Mouse (Mus musculus) G1E (cell line): ENCODE results near the gene Cd151. TPM values are rescaled to one million over a fixed set of nuclear protein-coding genes. Genes with fewer than 3 reads are reported as not detected.

Source experiments
- ATAC-seq: 2 replicates; pipeline ENCODE4 v1.8.0; 2016; ENCODE audit warnings: mild to moderate bottlenecking; ENCODE audit not compliant: insufficient number of reproducible peaks, poor library complexity, low FRiP score, severe bottlenecking; ENCODE audit errors: extremely low read depth
- DNase-seq: peaks from one replicate; pipeline ENCODE4 v3.0.0; 2012; ENCODE audit warnings: low spot score
- H3K27me3 ChIP-seq: 2 replicates; pipeline ENCODE4 v1.6.1; 2012; ENCODE audit warnings: mild to moderate bottlenecking, low read length, inconsistent platforms; ENCODE audit not compliant: insufficient read depth
- H3K36me3 ChIP-seq: replicated peaks from 2 replicates; pipeline ENCODE3; 2012; ENCODE audit warnings: mild to moderate bottlenecking, inconsistent platforms
- H3K4me1 ChIP-seq: 2 replicates; pipeline ENCODE4 v1.6.1; 2012; ENCODE audit warnings: low read depth, low read length, inconsistent platforms, mixed read lengths; ENCODE audit not compliant: insufficient read depth
- H3K4me3 ChIP-seq: 2 replicates; pipeline ENCODE4 v1.5.1; 2012; ENCODE audit warnings: low read depth, mild to moderate bottlenecking, inconsistent platforms, low read length, moderate library complexity, mixed read lengths
- H3K9me3 ChIP-seq: replicated peaks from 2 replicates; pipeline ENCODE4 v1.6.1; 2012; ENCODE audit warnings: inconsistent platforms
- CTCF ChIP-seq: IDR thresholded peaks from 2 replicates; pipeline ENCODE4 v1.5.1; 2012; ENCODE audit warnings: low read depth, low read length, inconsistent platforms, mixed read lengths
- GATA1 ChIP-seq: IDR thresholded peaks from 2 replicates; pipeline ENCODE4 v1.6.1; 2012; ENCODE audit warnings: borderline replicate concordance, low read length, inconsistent platforms, mixed read lengths
- GATA2 ChIP-seq: IDR thresholded peaks from 2 replicates; pipeline ENCODE4 v1.6.1; 2012; ENCODE audit warnings: low read depth, low read length, inconsistent platforms, borderline replicate concordance
- POLR2AphosphoS5 ChIP-seq: IDR thresholded peaks from 2 replicates; pipeline ENCODE4 v1.6.1; 2012; ENCODE audit warnings: low read depth, low read length, inconsistent platforms; ENCODE audit not compliant: insufficient replicate concordance
- TAL1 ChIP-seq: conservative IDR thresholded peaks from 2 replicates; pipeline ENCODE4 v1.6.1; 2012; ENCODE audit warnings: low read depth, low read length, inconsistent platforms, mixed read lengths
- polyA plus RNA-seq: library from polyadenylated mRNA; stranded (reverse); fragments of >175 nt; gene quantifications from 2 replicates; pipeline ENCODE4 v1.2.3, GENCODE M21; 2012
- total RNA-seq, 2 experiments: library from RNA; stranded (forward) in 1 of 2; stranded (reverse) in 1 of 2; fragments of 200-1000 nt in 1 of 2; fragments of >200 nt in 1 of 2; fragmentation: Nextera tagmentation in 1 of 2; gene quantifications; 2 replicates each; pipeline ENCODE4 v1.2.3; 2014 to 2017

Gene Cd151
- total and polyA plus RNA-seq, 3 experiments, result 13.3 to 24.3 (median 13.8) TPM

DNA sequence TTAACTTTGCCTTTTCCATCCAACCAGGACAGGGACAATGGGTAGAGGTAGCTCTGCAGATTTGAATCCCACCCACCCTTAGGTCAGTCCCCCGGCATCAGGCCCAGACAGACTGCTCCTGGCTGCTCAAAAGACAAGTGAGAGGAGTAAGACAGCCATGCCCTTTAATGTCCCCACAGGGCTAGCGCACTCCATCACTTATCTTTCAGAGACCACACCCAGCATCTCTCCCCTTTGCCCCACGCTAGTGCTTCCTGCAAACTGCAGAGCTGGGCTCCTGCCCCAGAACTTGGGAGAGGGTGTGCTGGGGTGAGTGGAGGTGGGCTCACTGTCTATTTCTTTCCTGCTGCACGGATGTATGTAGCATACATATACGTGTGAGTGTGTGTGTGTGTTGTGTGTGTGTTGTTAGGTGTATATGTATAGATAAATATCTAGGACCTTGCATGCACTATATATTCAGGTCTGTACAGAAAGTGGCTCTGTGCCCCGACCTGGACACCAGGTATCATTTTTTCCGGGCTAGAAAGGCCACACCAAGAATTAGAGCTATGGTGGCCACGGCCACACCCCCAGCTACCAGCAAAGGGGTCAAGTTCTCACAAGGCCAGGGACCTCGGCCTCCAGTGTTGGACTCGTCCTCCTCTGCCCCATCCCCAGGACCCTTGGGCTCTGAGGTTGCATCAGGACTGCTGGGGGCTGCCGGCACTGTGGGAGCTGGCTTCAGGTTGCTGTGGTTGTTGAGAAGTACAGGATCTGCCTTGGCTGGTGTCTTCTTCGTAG lies 40.1 kb upstream of the Cd151 start:
- Histone ChIP-seq H3K4me3 (no peak overlapping the region), H3K4me1 (peaks cover 48% of the 10 kb centered on the region), H3K36me3 (peaks cover 29% of the 10 kb centered on the region), H3K9me3 (no peaks in the 10 kb centered on the region), H3K27me3 (peaks cover 46% of the 10 kb centered on the region)
- no peak for TF ChIP-seq GATA2
- no peak for TF ChIP-seq CTCF
- no peak for TF ChIP-seq TAL1
- no peak for TF ChIP-seq POLR2AphosphoS5
- TF ChIP-seq GATA1, result no peak
- ATAC-seq (no peak), DNase-seq (no peak)

DNA sequence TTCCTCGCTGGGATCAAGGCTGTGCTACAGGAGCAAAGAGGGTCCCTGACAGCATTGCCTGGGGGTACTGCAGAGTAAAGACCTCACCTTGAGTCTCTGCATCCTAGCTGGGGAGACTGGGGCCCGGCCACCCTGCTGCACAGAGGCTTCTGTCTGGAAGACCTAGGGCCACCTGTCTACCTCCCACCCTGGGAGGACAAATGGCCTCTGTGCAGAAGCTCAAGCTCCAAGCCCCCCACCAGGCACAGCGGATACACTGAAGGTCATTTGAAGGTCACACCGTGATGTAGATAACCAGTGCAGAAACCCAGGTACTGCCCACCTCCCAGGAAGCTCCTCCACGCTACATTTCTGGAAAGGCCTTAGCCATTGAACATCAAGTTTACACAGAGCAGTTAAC lies 38.5 kb upstream of the Cd151 start:
- H3K4me1 ChIP-seq, result peaks cover 64% of the 10 kb centered on the region
- H3K9me3 ChIP-seq, result no peaks in the 10 kb centered on the region
- H3K4me3 ChIP-seq, result no peak overlapping the region
- H3K36me3 ChIP-seq, result peaks cover 45% of the 10 kb centered on the region
- peaks cover 34% of the 10 kb centered on the region for H3K27me3 ChIP-seq
- DNase-seq (no peak), ATAC-seq (no peak)
- no peak for TF ChIP-seq GATA2
- no peak for TF ChIP-seq CTCF
- no peak for TF ChIP-seq POLR2AphosphoS5
- TF ChIP-seq TAL1, result no peak
- TF ChIP-seq GATA1, result no peak

DNA sequence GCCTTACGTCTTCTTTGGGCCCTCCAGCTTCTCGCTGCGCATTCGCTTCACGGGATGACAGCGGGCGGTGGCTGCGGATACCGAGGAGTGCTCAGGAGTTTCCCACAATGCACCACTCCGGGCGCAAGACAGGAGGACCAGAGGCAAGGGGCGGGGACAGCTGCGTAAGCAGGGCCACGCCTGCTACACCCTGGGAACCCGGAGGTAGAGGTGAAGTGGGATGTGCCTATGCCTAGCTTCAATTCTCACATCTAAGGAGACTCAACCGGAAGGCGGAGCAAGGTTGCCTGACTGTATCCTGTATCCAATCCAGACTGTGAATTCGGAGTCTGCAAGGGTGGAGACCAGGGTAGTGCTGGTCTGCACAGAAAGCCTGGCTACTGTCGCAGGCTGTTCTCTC lies 37.9 kb upstream of the Cd151 start, which contains the start of gene Cend1:
Cend1 (minus strand) TSS at position 182 of the 400 bp plus-strand sequence.
- peaks cover 68% of the 10 kb centered on the region for H3K4me1 ChIP-seq
- no peak for ATAC-seq

GRCm38 (mm10) chr7:141429840-141430584 lies 37.2 kb upstream of the Cd151 start:
- H3K4me3 ChIP-seq, result no peak overlapping the region
- DNase-seq (no peak), ATAC-seq (no peak)
- H3K27me3 ChIP-seq, result peaks cover 30% of the 10 kb centered on the region
- H3K36me3 ChIP-seq, result peaks cover 53% of the 10 kb centered on the region
- TF ChIP-seq GATA1 (no peak), GATA2 (no peak), POLR2AphosphoS5 (no peak), TAL1 (no peak), CTCF (no peak)
- peaks cover 74% of the 10 kb centered on the region for H3K4me1 ChIP-seq
- H3K9me3 ChIP-seq, result no peaks in the 10 kb centered on the region

More for the DNA sequence above, 37.9 kb upstream of the Cd151 start, which contains the start of gene Cend1:
- Histone ChIP-seq H3K9me3 (no peaks in the 10 kb centered on the region), H3K36me3 (peaks cover 51% of the 10 kb centered on the region), H3K4me3 (no peak within 1 kb of the TSS), H3K27me3 (peaks cover 31% of the 10 kb centered on the region)
- no peak for TF ChIP-seq CTCF
- TF ChIP-seq POLR2AphosphoS5, result no peak
- no peak for DNase-seq

DNA sequence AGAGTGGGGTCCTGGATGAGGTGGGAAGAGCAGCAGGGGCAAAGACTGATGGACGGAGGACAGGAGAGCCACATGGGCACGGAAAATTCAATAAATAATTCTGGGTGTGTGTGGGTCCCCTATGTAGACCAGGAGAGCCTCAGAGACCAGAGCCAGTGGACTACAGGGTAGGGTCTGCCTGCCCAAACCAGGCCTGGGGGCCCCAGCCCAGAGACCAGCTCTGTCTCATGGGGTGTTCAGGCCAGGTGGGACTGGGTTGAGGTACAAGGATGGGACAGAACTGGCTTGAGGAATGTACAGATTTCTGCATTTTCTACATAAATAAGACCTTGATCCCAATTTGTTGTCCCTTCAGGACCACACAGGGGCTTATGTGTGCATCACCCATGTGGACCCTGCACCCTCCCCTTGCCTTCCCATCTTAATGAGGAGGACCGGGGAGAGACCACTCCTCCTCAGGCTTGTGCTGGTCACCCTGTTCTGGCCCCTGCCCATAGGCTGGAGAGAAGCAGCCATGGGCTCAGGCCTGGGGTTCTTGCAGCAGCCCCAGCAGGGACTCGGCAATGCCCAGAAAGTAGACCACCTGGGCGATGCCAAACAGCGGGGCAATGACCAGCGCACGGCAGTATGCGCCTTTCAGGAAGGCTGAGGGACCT lies 36.5 kb upstream of the Cd151 start:
- peaks cover 55% of the 10 kb centered on the region for H3K36me3 ChIP-seq
- no peaks in the 10 kb centered on the region for H3K9me3 ChIP-seq
- no peak overlapping the region for H3K4me3 ChIP-seq
- TF ChIP-seq POLR2AphosphoS5 (no peak), TAL1 (no peak), GATA1 (no peak), GATA2 (no peak), CTCF (no peak)
- DNase-seq, result no peak
- H3K4me1 ChIP-seq, result peaks cover 80% of the 10 kb centered on the region
- no peak for ATAC-seq
- H3K27me3 ChIP-seq, result peaks cover 24% of the 10 kb centered on the region
